Mouse (Mus musculus): ENCODE measurements around the gene Sgo2a. TPM values are rescaled to one million over a fixed set of nuclear protein-coding genes. Genes with fewer than 3 reads are reported as not detected.
A peak's percentile ranks its signal among the peaks of the same experiment; 100 is the strongest.

Gene Sgo2a
- total RNA-seq (2014; fragmentation: Nextera tagmentation) (86.1 and 93.9 TPM in 2 replicates), total RNA-seq (2017) (41.1 and 49.8 TPM in 2 replicates), polyA plus RNA-seq (2012) (3.3 and 3.4 TPM in 2 replicates)

DNA sequence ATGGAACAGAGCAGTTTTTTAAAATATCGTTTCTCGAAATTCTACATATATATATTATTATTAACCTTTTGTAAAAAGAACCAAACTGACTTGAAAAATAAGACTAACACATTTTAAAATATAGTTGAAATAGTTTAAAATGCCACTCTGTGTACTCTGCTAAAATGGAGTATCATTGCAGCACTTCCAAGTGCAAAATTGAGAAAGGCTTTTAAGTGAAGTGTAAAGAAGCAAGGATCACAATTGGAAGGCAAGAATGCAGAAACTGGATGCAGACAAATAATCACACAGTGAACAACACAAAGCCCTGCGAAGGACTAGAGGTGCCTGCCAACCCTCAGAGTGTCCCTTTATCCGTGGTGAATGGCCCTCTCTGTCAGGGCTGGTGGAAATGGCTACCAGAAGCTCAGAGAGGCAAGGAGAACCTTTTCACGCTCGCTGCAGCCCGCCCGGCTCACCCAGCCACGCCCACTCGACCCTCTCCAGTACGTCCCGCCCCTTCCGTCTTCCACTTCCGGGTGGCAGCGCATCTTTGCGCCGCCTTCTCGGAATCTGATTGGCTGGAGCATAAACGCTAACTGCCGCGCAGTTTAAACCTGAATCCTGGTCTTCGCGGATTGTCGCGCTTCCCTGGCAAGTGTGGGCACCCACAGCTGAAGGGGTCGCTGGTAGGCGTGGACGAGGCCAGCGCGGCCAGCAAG, at the start of gene Sgo2a:
Gene Sgo2a, plus strand, starts transcription at position 540 of the 701 bp plus-strand sequence.
- peak within 1 kb of the TSS; percentile 81 for H3K4me3 ChIP-seq (ENCODE audit: low read depth, low read length)
- TF ChIP-seq CTCF (IDR thresholded peaks at IDR 0.05; ENCODE audit: low read depth, low read length): no peak
- TF ChIP-seq POLR2AphosphoS5 (IDR thresholded peaks at IDR 0.05; ENCODE audit: insufficient replicate concordance, low read depth, low read length): no peak
- TF ChIP-seq GATA2 (IDR thresholded peaks at IDR 0.05; ENCODE audit: borderline replicate concordance, low read depth, low read length): no peak
- TF ChIP-seq GATA1 (IDR thresholded peaks at IDR 0.05; ENCODE audit: borderline replicate concordance, low read length): no peak
- no peak for TF ChIP-seq TAL1 (conservative IDR thresholded peaks at IDR 0.05; ENCODE audit: low read depth, low read length)
- peaks cover 8% of the 10 kb centered on the region; the same call in 1 of the 2 replicates for H3K27me3 ChIP-seq (ENCODE audit: insufficient read depth, low read length)
- H3K9me3 ChIP-seq (replicated peaks): no peaks in the 10 kb centered on the region
- ATAC-seq (ENCODE audit: extremely low read depth, insufficient number of reproducible peaks, low FRiP score, poor library complexity, severe bottlenecking) (peak; percentile 98), DNase-seq (ENCODE audit: low spot score) (peak; percentile 94)
- H3K4me1 ChIP-seq (ENCODE audit: insufficient read depth, low read depth, low read length): peaks cover 28% of the 10 kb centered on the region
- H3K36me3 ChIP-seq (replicated peaks): peaks cover 19% of the 10 kb centered on the region

DNA sequence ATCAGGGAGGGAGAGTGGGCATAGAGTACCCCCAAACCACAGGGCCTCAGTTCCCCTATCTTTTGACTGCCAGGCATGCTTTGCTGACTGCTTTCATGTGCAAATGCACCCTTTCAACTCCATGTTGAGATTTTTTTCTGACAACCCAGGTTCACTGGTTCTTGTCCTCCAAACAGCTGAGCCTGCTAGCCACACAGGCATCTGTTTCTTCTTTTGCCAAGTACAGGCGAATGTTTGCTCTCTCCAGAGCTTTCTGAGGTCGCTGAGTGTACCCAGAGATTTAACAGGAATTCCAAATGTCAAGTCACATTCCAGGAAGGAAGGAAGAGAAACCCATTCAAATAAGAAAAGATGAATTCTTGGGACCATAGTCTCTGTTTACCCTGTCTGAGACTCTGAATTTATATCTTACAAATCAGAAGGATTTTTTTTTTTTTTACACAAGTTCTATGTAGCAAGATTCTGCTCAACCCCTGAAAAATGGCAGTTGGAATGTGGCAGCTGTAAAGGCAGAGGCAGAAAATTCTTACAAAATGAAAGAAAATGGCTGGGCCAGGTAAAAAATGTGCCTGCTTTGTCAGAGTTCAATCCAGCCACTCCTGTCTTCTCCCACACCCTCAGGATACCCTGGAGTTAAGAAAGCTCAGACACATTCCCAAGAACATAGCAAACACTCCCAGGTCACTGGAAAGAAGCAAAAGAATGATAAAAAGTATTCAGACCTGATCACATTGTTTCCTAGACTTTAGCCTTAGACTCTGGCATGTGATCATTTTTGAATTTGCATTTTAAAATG, 48.0 kb upstream of the Sgo2a start:
- no peak for DNase-seq (ENCODE audit: low spot score)
- TF ChIP-seq GATA2 (IDR thresholded peaks at IDR 0.05; ENCODE audit: borderline replicate concordance, low read depth, low read length): no peak
- TF ChIP-seq CTCF (IDR thresholded peaks at IDR 0.05; ENCODE audit: low read depth, low read length): no peak
- no peak for TF ChIP-seq TAL1 (conservative IDR thresholded peaks at IDR 0.05; ENCODE audit: low read depth, low read length)
- TF ChIP-seq POLR2AphosphoS5 (IDR thresholded peaks at IDR 0.05; ENCODE audit: insufficient replicate concordance, low read depth, low read length): no peak
- TF ChIP-seq GATA1 (IDR thresholded peaks at IDR 0.05; ENCODE audit: borderline replicate concordance, low read length): no peak
- Histone ChIP-seq H3K36me3 (replicated peaks) (peaks cover 1% of the 10 kb centered on the region), H3K9me3 (replicated peaks) (no peaks in the 10 kb centered on the region), H3K27me3 (ENCODE audit: insufficient read depth, low read length) (peaks cover 18% of the 10 kb centered on the region), H3K4me1 (ENCODE audit: insufficient read depth, low read depth, low read length) (no peaks in the 10 kb centered on the region), H3K4me3 (ENCODE audit: low read depth, low read length) (no peak overlapping the region)
- ATAC-seq (ENCODE audit: extremely low read depth, insufficient number of reproducible peaks, low FRiP score, poor library complexity, severe bottlenecking): no peak

DNA sequence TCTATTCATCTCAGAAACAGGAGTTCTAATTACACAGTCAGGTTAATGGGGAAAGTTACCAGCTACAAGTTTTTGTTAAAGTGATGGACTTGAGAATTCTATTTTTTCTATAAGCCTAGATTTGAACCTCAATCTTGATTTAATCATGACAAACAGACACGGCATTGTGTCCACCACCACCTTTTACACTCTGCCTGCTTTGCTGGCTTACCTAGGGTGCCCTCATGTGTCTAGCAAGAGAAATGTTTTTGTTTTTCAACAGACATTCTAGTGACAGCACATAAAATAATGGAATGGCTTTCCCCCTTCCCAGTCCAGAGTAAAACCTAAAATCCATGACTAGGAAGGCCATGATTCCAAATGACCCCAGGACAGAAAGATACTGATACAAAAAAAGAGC, 46.6 kb upstream of the Sgo2a start:
- ATAC-seq (ENCODE audit: extremely low read depth, insufficient number of reproducible peaks, low FRiP score, poor library complexity, severe bottlenecking) (no peak), DNase-seq (ENCODE audit: low spot score) (no peak)
- no peak overlapping the region for H3K4me3 ChIP-seq (ENCODE audit: low read depth, low read length)

DNA sequence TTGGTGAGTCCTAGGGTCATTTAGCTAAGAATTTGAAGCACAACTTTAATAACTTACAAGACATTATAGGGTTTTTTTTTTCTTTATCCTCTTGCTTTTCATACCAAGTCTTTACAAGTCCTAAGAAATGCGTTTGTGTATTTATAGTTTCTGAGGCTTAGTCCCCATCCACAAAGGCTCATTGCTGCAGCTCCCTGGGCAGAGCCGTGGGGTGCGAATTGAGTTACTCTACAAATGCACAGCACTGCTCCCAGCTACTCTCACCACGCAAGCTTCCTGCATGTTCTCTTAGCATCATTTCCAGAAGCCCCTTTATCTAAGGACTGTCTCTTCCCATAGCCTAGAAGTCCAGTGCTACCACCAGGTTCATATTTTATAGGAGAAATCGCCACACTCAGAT, 46.1 kb upstream of the Sgo2a start:
- TF ChIP-seq TAL1 (conservative IDR thresholded peaks at IDR 0.05; ENCODE audit: low read depth, low read length): no peak
- TF ChIP-seq GATA2 (IDR thresholded peaks at IDR 0.05; ENCODE audit: borderline replicate concordance, low read depth, low read length): no peak
- no peak for TF ChIP-seq POLR2AphosphoS5 (IDR thresholded peaks at IDR 0.05; ENCODE audit: insufficient replicate concordance, low read depth, low read length)
- TF ChIP-seq GATA1 (IDR thresholded peaks at IDR 0.05; ENCODE audit: borderline replicate concordance, low read length): no peak
- no peak for TF ChIP-seq CTCF (IDR thresholded peaks at IDR 0.05; ENCODE audit: low read depth, low read length)
- Histone ChIP-seq H3K4me3 (ENCODE audit: low read depth, low read length) (no peak overlapping the region), H3K4me1 (ENCODE audit: insufficient read depth, low read depth, low read length) (no peaks in the 10 kb centered on the region), H3K27me3 (ENCODE audit: insufficient read depth, low read length) (peaks cover 9% of the 10 kb centered on the region; the same call in 1 of the 2 replicates), H3K36me3 (replicated peaks) (peaks cover 14% of the 10 kb centered on the region), H3K9me3 (replicated peaks) (no peaks in the 10 kb centered on the region)
- DNase-seq (ENCODE audit: low spot score) (no peak), ATAC-seq (ENCODE audit: extremely low read depth, insufficient number of reproducible peaks, low FRiP score, poor library complexity, severe bottlenecking) (no peak)

More for the DNA sequence above, 46.6 kb upstream of the Sgo2a start:
- peaks cover 11% of the 10 kb centered on the region for H3K27me3 ChIP-seq (ENCODE audit: insufficient read depth, low read length)
- no peaks in the 10 kb centered on the region for H3K9me3 ChIP-seq (replicated peaks)
- TF ChIP-seq POLR2AphosphoS5 (IDR thresholded peaks at IDR 0.05; ENCODE audit: insufficient replicate concordance, low read depth, low read length): no peak
- no peak for TF ChIP-seq CTCF (IDR thresholded peaks at IDR 0.05; ENCODE audit: low read depth, low read length)
- no peak for TF ChIP-seq GATA2 (IDR thresholded peaks at IDR 0.05; ENCODE audit: borderline replicate concordance, low read depth, low read length)
- no peak for TF ChIP-seq TAL1 (conservative IDR thresholded peaks at IDR 0.05; ENCODE audit: low read depth, low read length)
- TF ChIP-seq GATA1 (IDR thresholded peaks at IDR 0.05; ENCODE audit: borderline replicate concordance, low read length): no peak
- H3K36me3 ChIP-seq (replicated peaks): peaks cover 9% of the 10 kb centered on the region
- no peaks in the 10 kb centered on the region for H3K4me1 ChIP-seq (ENCODE audit: insufficient read depth, low read depth, low read length)

DNA sequence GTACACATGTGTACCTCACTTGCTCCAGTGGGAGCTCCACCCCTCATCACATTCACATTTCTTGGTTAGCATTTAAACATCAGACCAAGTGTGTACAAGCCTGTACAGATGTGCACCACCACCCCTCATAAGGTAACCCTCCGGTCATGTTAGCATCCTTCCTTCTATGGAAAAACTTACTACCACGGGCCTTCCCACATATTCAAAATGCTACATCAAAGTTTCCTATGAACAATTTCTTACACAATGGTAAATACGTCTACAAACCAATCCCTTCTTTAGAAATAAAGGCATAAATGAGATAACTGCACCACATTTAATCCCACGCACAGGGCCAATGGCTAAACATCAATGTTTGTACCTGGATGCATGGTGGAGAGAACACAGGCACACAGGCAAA, 43.3 kb upstream of the Sgo2a start:
- Histone ChIP-seq H3K27me3 (ENCODE audit: insufficient read depth, low read length) (no peaks in the 10 kb centered on the region), H3K4me3 (ENCODE audit: low read depth, low read length) (no peak overlapping the region), H3K4me1 (ENCODE audit: insufficient read depth, low read depth, low read length) (no peaks in the 10 kb centered on the region; the same call in 1 of the 2 replicates), H3K9me3 (replicated peaks) (no peaks in the 10 kb centered on the region), H3K36me3 (replicated peaks) (peaks cover 37% of the 10 kb centered on the region)
- no peak for DNase-seq (ENCODE audit: low spot score)
- ATAC-seq (ENCODE audit: extremely low read depth, insufficient number of reproducible peaks, low FRiP score, poor library complexity, severe bottlenecking): no peak
- TF ChIP-seq GATA1 (IDR thresholded peaks at IDR 0.05; ENCODE audit: borderline replicate concordance, low read length): no peak
- TF ChIP-seq TAL1 (conservative IDR thresholded peaks at IDR 0.05; ENCODE audit: low read depth, low read length): no peak
- no peak for TF ChIP-seq CTCF (IDR thresholded peaks at IDR 0.05; ENCODE audit: low read depth, low read length)
- TF ChIP-seq POLR2AphosphoS5 (IDR thresholded peaks at IDR 0.05; ENCODE audit: insufficient replicate concordance, low read depth, low read length): no peak
- no peak for TF ChIP-seq GATA2 (IDR thresholded peaks at IDR 0.05; ENCODE audit: borderline replicate concordance, low read depth, low read length)
